Mouse (Mus musculus) gastrocnemius, adult 2 months (tissue): ENCODE data around the gene Klhl35. TPM values are rescaled to one million over a fixed set of nuclear protein-coding genes. Genes with fewer than 3 reads are reported as not detected.

Source experiments
- DNase-seq: peaks from one replicate; pipeline ENCODE4 v3.0.0; 2022
- H3K27ac ChIP-seq: fragments of 200-600 bp; 2 replicates; pipeline ENCODE4 v1.8.1; 2022; ENCODE audit warnings: mild to moderate bottlenecking
- H3K4me3 ChIP-seq: fragments of 200-600 bp; 2 replicates; pipeline ENCODE4 v1.8.1; 2022; ENCODE audit warnings: mild to moderate bottlenecking, moderate library complexity
- CTCF ChIP-seq: fragments of 200-600 bp; IDR thresholded peaks from 2 replicates; pipeline ENCODE4 v1.8.1; 2022; ENCODE audit warnings: antibody characterized with exemption, mild to moderate bottlenecking, moderate library complexity
- intact Hi-C: fragments of 180-260 bp; cut with DNase I; formaldehyde crosslinking; loops from one replicate; pipeline ENCODE4 v1.15.1; 2025
- total RNA-seq, 2 experiments: library from RNA; stranded (reverse); gene quantifications; 2 replicates each; pipeline ENCODE4 v1.2.3; 2021

The Klhl35 gene
- total RNA-seq, 2 experiments from 2014 or later = not detected

GRCm38 (mm10) chr7:99459888-99460652 lies 5.7 kb upstream of the Klhl35 start:
- Histone ChIP-seq H3K27ac (no peak overlapping the region), H3K4me3 (no peak overlapping the region)
- intact Hi-C loops = no loop called here
- no peak for TF ChIP-seq CTCF
- DNase-seq = no peak

- no peak for TF ChIP-seq CTCF
- Histone ChIP-seq H3K4me3 (no peak overlapping the region), H3K27ac (no peak overlapping the region)
- DNase-seq = no peak
- intact Hi-C loops = no loop called here
Measured at GRCm38 (mm10) chr7:99463120-99463519, 2.7 kb upstream of the Klhl35 start.

GRCm38 (mm10) chr7:99467916-99468282 lies 2.1 kb downstream of the Klhl35 start:
- intact Hi-C loops = no loop called here
- Histone ChIP-seq H3K27ac (peak overlapping the region; percentile 54; the same call in 1 of the 2 replicates), H3K4me3 (peak overlapping the region; percentile 73)
- peak; percentile 46 for DNase-seq
- no peak for TF ChIP-seq CTCF

- Histone ChIP-seq H3K4me3 (peak overlapping the region; percentile 73), H3K27ac (peak overlapping the region; percentile 54; the same call in 1 of the 2 replicates)
- intact Hi-C loops = no loop called here
- TF ChIP-seq CTCF = peak; percentile 50
- DNase-seq = peak; percentile 79
Measured at GRCm38 (mm10) chr7:99468283-99469132, 2.7 kb downstream of the Klhl35 start.

- no peak for TF ChIP-seq CTCF
- Histone ChIP-seq H3K27ac (no peak overlapping the region), H3K4me3 (no peak overlapping the region)
- peak; percentile 41 for DNase-seq
- intact Hi-C loops = no loop called here
Measured at GRCm38 (mm10) chr7:99469680-99470405, 4.0 kb downstream of the Klhl35 start.

- intact Hi-C loops = no loop called here
- peak; percentile 12; the same call in 1 of the 2 replicates for TF ChIP-seq CTCF
- no peak overlapping the region for H3K4me3 ChIP-seq
- no peak overlapping the region for H3K27ac ChIP-seq
- peak; percentile 18 for DNase-seq
Measured at GRCm38 (mm10) chr7:99471578-99471977, 5.8 kb downstream of the Klhl35 start.

GRCm38 (mm10) chr7:99473638-99474407 lies 8.0 kb downstream of the Klhl35 start:
- H3K27ac ChIP-seq = no peak overlapping the region
- DNase-seq = peak; percentile 23
- intact Hi-C loops = no loop called here
- H3K4me3 ChIP-seq = no peak overlapping the region
- TF ChIP-seq CTCF = no peak

- no peak for TF ChIP-seq CTCF
- intact Hi-C loops = no loop called here
- DNase-seq = peak; percentile 16
- no peak overlapping the region for H3K4me3 ChIP-seq
- no peak overlapping the region for H3K27ac ChIP-seq
Measured at GRCm38 (mm10) chr7:99474836-99475561, 9.2 kb downstream of the Klhl35 start.

- Histone ChIP-seq H3K27ac (no peak overlapping the region), H3K4me3 (no peak overlapping the region)
- intact Hi-C loops = no loop called here
- TF ChIP-seq CTCF = no peak
- no peak for DNase-seq
Measured at GRCm38 (mm10) chr7:99475562-99475911, 9.7 kb downstream of the Klhl35 start.

GRCm38 (mm10) chr7:99476558-99477114 lies 10.8 kb downstream of the Klhl35 start:
- TF ChIP-seq CTCF = no peak
- Histone ChIP-seq H3K4me3 (no peak overlapping the region), H3K27ac (no peak overlapping the region)
- DNase-seq = peak; percentile 42
- intact Hi-C loops = no loop called here

- Histone ChIP-seq H3K4me3 (no peak overlapping the region), H3K27ac (no peak overlapping the region)
- no peak for DNase-seq
- TF ChIP-seq CTCF = no peak
- intact Hi-C loops = no loop called here
Measured at GRCm38 (mm10) chr7:99477235-99477634, 11.4 kb downstream of the Klhl35 start.
